Mouse (Mus musculus) lung, postnatal 0 days (tissue): Measurements from ENCODE around the gene Ctse.

Experiments used
- CTCF ChIP-seq: IDR thresholded peaks from 2 replicates; pipeline ENCODE4 v1.5.1; 2016; ENCODE audit warnings: antibody characterized with exemption, mild to moderate bottlenecking
- EP300 ChIP-seq: IDR thresholded peaks from 2 replicates; pipeline ENCODE4 v1.6.1; 2016; ENCODE audit warnings: antibody characterized with exemption, mild to moderate bottlenecking, control low read depth

- TF ChIP-seq CTCF = peak; percentile 18; the same call in 1 of the 2 replicates
- no peak for TF ChIP-seq EP300
These were observed 19.5 kb upstream of the Ctse start for GRCm38 (mm10) chr1:131618576-131618975.
